Mouse (Mus musculus) stomach, embryonic 14.5 days (tissue): ENCODE measurements around the gene Cryab. TPM values are rescaled to one million over a fixed set of nuclear protein-coding genes. Genes with fewer than 3 reads are reported as not detected.

Source experiments
- ATAC-seq: fragments of 200-750 bp; cut with Nextera tagmentation; 2 replicates; pipeline ENCODE4 v1.8.0; 2017; ENCODE audit warnings: low read depth, moderate TSS enrichment; ENCODE audit not compliant: insufficient number of reproducible peaks, insufficient read depth, low FRiP score
- H3K27ac ChIP-seq: fragments of 300-500 bp; sonication (generic); 2 replicates; pipeline ENCODE4 v1.5.1; 2014; ENCODE audit warnings: mild to moderate bottlenecking, low read length, moderate library complexity, mixed read lengths
- H3K27me3 ChIP-seq: fragments of 300-500 bp; sonication (generic); 2 replicates; pipeline ENCODE4 v1.6.1; 2014; ENCODE audit warnings: low read length, control low read depth, mixed read lengths; ENCODE audit not compliant: control insufficient read depth, insufficient read depth
- H3K36me3 ChIP-seq: fragments of 300-500 bp; sonication (generic); 2 replicates; pipeline ENCODE4 v1.6.1; 2014; ENCODE audit warnings: mild to moderate bottlenecking, control low read depth, low read length, moderate library complexity, mixed read lengths; ENCODE audit not compliant: control insufficient read depth, insufficient read depth
- H3K4me1 ChIP-seq: fragments of 300-500 bp; sonication (generic); 2 replicates; pipeline ENCODE4 v1.6.1; 2014; ENCODE audit warnings: low read length, control low read depth, mixed read lengths; ENCODE audit not compliant: control insufficient read depth, insufficient read depth
- H3K4me2 ChIP-seq: fragments of 300-500 bp; sonication (generic); replicated peaks from 2 replicates; pipeline ENCODE4 v1.6.1; 2014; ENCODE audit warnings: low read depth, low read length, control low read depth
- H3K4me3 ChIP-seq: fragments of 300-500 bp; sonication (generic); 2 replicates; pipeline ENCODE4 v1.5.1; 2014; ENCODE audit warnings: low read depth, low read length, control low read depth
- H3K9ac ChIP-seq: fragments of 300-500 bp; sonication (generic); replicated peaks from 2 replicates; pipeline ENCODE4 v1.6.1; 2014; ENCODE audit warnings: low read depth, mild to moderate bottlenecking, control low read depth, low read length, moderate library complexity, mixed read lengths
- H3K9me3 ChIP-seq: fragments of 300-500 bp; sonication (generic); 2 replicates; pipeline ENCODE4 v1.6.1; 2016; ENCODE audit warnings: low read depth, low read length, control low read depth; ENCODE audit not compliant: control insufficient read depth
- WGBS: fragments of 180-500 bp; shearing (Covaris S2); extraction: QIAGEN DNeasy Blood & Tissue Kit; methylation state at CpG from one replicate; pipeline ENCODE4 v1.1.7; 2014; 5-methylcytosine and 5-hydroxymethylcytosine counted together
- polyA plus RNA-seq: library from polyadenylated mRNA; unstranded; fragments of >200 nt; fragmentation: Nextera tagmentation; extraction: Ambion mirVana; gene quantifications from 2 replicates; pipeline ENCODE4 v1.2.1, GENCODE M21; 2014

Cryab gene
- polyA plus RNA-seq, 1 experiment from 2014 or later: 43.7 TPM

- peak; percentile 42; the same call in 1 of the 2 replicates for ATAC-seq
- H3K9me3 ChIP-seq: no peaks in the 10 kb centered on the region
- peak within 1 kb of the TSS; percentile 52; the same call in 1 of the 2 replicates for H3K27ac ChIP-seq
- no peak within 1 kb of the TSS for H3K9ac ChIP-seq
- 56% methylated on average over 14 of the region's 14 CpGs for WGBS
- H3K36me3 ChIP-seq: no peaks in the 10 kb centered on the region
- H3K4me2 ChIP-seq: 0 out of 2 replicates have a peak within 1 kb of the TSS, but pooled peaks have one; percentile 16
- no peaks in the 10 kb centered on the region for H3K27me3 ChIP-seq
- no peak within 1 kb of the TSS; the same call in 1 of the 2 replicates for H3K4me3 ChIP-seq
- H3K4me1 ChIP-seq: peaks cover 7% of the 10 kb centered on the region; the same call in 1 of the 2 replicates
These were observed 1.0 kb downstream of the Cryab start, which contains the start of gene Hspb2 for GRCm38 (mm10) chr9:50752054-50752602. Hspb2 (minus strand) TSS chr9:50752354.

DNA sequence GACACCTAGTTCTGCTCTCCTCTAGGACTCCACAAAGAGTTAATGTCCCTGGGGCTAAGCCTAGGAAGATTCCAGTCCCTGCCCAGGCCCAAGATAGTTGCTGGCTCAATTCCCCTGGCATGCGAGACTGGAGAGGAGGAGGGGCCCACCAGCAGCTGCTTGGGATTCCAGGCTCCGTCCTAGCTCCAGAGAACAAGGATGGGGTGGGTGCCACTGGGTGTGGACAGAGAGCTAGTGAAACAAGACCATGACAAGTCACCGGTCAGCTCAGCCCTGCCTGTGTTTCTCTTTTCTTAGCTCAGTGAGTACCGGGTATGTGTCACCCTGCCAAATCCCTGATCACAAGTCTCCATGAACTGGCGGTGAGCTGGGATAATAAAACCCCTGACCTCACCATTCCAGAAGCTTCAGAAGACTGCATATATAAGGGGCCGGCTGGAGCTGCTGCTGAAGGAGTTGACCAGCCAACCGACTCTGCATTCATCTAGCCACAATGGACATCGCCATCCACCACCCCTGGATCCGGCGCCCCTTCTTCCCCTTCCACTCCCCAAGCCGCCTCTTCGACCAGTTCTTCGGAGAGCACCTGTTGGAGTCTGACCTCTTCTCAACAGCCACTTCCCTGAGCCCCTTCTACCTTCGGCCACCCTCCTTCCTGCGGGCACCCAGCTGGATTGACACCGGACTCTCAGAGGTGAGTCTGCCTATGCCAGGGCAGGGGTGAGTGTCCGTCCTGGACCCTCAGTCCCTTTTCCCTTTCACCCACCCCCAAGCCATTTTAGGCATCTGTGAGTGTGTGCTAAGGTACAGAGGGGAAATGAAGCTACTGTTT is 1.9 kb downstream of the Cryab start:
- Histone ChIP-seq H3K4me2 (0 out of 2 replicates have a peak overlapping the region, but pooled peaks have one; percentile 16), H3K4me1 (peaks cover 7% of the 10 kb centered on the region; the same call in 1 of the 2 replicates), H3K27ac (no peak overlapping the region), H3K36me3 (no peaks in the 10 kb centered on the region), H3K27me3 (no peaks in the 10 kb centered on the region), H3K9ac (no peak overlapping the region), H3K9me3 (no peaks in the 10 kb centered on the region), H3K4me3 (no peak overlapping the region; the same call in 1 of the 2 replicates)
- 0 out of 2 replicates have a peak, but pooled peaks have one; percentile 61 for ATAC-seq
- WGBS: 64% methylated on average over 17 of the region's 17 CpGs

DNA sequence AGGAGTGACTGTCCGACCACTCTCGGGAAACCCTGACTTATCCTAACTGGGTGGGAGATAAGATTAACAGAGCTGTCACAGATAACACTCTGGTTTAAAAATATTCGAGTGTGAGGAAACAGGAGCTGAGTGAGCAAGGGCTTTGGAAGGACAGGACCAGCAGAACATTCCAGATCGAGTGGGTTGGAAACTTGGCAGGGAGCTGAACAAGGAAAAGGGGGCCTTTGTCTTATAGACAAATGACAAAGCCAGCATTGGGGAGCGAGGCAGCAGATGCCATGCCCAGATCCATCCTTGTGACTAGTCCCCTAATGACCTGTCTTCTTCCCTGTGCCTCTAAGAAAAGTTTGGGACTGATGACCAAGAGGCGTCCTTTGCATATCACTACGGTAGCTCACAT is 2.8 kb downstream of the Cryab start:
- Histone ChIP-seq H3K9me3 (no peaks in the 10 kb centered on the region), H3K4me3 (no peak overlapping the region), H3K27me3 (no peaks in the 10 kb centered on the region), H3K36me3 (no peaks in the 10 kb centered on the region), H3K4me2 (no peak overlapping the region; the same call in 1 of the 2 replicates), H3K27ac (no peak overlapping the region), H3K4me1 (peaks cover 7% of the 10 kb centered on the region; the same call in 1 of the 2 replicates), H3K9ac (no peak overlapping the region)
- 48% methylated on average over 7 of the region's 7 CpGs for WGBS
- ATAC-seq: no peak

DNA sequence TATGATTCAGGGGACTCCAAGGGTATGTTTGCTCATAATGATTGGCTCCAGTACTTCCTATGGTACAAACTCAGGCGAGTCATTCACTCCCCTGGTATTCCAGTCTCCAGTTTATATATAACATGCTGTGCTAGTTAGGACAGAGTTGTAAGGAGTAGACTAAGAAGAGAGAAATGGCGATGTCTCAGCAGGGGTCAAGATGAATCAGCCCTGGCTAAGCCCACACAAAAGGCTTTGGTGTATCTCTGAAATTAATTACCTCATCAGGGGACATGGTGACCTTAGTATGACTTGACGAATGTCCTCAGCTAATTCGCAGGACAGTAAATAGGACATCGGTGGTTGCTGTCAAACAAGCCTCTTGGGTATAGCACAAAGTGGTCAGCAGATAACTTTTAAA is 5.6 kb downstream of the Cryab start:
- no peak overlapping the region for H3K4me3 ChIP-seq
- ATAC-seq: no peak
- no peak overlapping the region for H3K9ac ChIP-seq
- peaks cover 7% of the 10 kb centered on the region; the same call in 1 of the 2 replicates for H3K4me1 ChIP-seq
- H3K27me3 ChIP-seq: no peaks in the 10 kb centered on the region
- no peaks in the 10 kb centered on the region for H3K9me3 ChIP-seq
- no peaks in the 10 kb centered on the region for H3K36me3 ChIP-seq
- H3K4me2 ChIP-seq: no peak overlapping the region
- WGBS: 49% methylated on average over 5 of the region's 5 CpGs
- H3K27ac ChIP-seq: no peak overlapping the region

DNA sequence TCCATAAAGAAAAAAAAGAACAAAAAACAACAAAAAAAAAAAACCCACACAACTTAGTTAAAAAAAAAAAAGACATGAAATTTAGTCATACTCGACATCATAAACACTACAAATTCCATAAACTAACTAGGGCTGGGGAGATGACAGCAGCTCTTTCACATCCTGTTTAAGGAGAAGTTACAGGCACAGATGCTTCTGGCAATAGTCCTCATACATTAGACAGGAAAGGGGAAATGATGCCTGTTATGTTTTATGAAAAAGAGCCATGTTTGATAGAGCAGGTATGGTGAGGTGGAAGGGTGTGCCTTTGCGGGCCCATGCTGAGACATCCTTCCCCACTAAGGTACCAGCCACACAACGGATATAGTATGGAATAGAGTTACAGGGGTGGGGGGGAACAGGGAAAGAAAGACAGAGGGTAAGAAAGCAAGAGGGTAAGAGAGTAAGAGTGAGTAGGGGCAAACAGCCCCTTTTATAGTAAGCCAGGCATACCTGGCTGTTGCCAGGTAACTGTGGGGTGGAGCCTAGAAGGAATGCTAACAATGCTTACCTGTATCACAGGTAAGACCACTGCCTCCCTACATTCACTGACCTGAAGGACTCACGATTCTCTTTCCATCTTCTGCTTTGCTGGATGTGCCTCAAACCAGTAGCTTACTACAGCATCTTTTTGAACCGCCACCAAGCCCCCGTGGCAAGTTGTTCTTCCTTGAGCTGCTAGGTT is 10.6 kb downstream of the Cryab start:
- H3K4me3 ChIP-seq: no peak overlapping the region
- H3K36me3 ChIP-seq: no peaks in the 10 kb centered on the region
- H3K9me3 ChIP-seq: no peaks in the 10 kb centered on the region
- H3K27ac ChIP-seq: no peak overlapping the region
- ATAC-seq: no peak
- no peak overlapping the region for H3K4me2 ChIP-seq
- H3K27me3 ChIP-seq: no peaks in the 10 kb centered on the region
- H3K9ac ChIP-seq: no peak overlapping the region
- H3K4me1 ChIP-seq: no peaks in the 10 kb centered on the region
- whole genome bisulfite sequencing: 64% methylated on average over 6 of the region's 6 CpGs

DNA sequence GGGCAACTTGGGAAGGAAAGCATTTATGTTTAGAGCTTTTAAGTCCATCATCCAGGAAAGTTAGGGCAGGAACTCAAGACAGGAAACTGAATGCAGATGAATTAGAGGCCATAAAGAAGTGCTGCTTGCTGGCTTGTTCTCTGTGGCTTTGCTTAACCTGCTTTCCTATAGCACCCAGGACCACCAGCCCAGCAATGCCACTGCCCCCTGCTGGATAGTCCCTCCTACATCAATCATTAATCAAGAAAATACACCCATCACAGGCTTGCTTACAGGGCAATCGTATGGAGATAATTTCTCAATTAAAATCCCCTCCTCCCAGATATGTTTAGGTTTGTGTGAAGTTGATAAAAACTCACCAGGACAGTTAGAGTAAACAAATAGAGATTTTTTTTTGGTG is 12.2 kb downstream of the Cryab start:
- WGBS: 46% methylated on average over 1 of the region's 1 CpGs
- Histone ChIP-seq H3K27me3 (no peaks in the 10 kb centered on the region), H3K9ac (no peak overlapping the region), H3K4me2 (no peak overlapping the region), H3K36me3 (no peaks in the 10 kb centered on the region), H3K4me3 (no peak overlapping the region), H3K9me3 (no peaks in the 10 kb centered on the region), H3K27ac (no peak overlapping the region), H3K4me1 (0 out of 2 replicates have a peak, but pooled peaks cover 4% of the 10 kb centered on the region)
- no peak for ATAC-seq

- Histone ChIP-seq H3K27me3 (no peaks in the 10 kb centered on the region), H3K9ac (peak overlapping the region; percentile 57), H3K9me3 (no peaks in the 10 kb centered on the region), H3K36me3 (peaks cover 9% of the 10 kb centered on the region; the same call in 1 of the 2 replicates), H3K4me2 (peak overlapping the region; percentile 71), H3K27ac (peak overlapping the region; percentile 92; the same call in 1 of the 2 replicates), H3K4me1 (peaks cover 8% of the 10 kb centered on the region; the same call in 1 of the 2 replicates), H3K4me3 (peak overlapping the region; percentile 45)
- WGBS: 4% methylated on average over 17 of the region's 17 CpGs
- no peak; the same call in 1 of the 2 replicates for ATAC-seq
These were observed 16.5 kb downstream of the Cryab start for GRCm38 (mm10) chr9:50767531-50768106.
